Comparison of ENCODE assay signal across 24 mouse cellular contexts in genomic region chr2:136624490-136624850, GRCm38 (mm10).
"Had no signal": no experiment of that assay in that cellular context is flagged by ENCODE, and none has a peak within 500 bp of the region (broad histone marks: within the 10 kb centered on the region; RNA-seq: fewer than 3 reads in every experiment).

No protein-coding gene starts in this region.

- DNase-seq: kidney, adult 2 months; kidney, postnatal 25 days; layer of hippocampus, adult 9-11 months; liver; lung, adult 18-20 months; lung, postnatal 10 days; lung, postnatal 36 days; right cerebral cortex, adult 18-20 months; right cerebral cortex, postnatal 14 days; right cerebral cortex, postnatal 4 days; thymus, adult 2 months; thymus, postnatal 14 days had no signal

- H3K9me3 ChIP-seq: liver, embryonic 12.5 days; liver, embryonic 15.5 days; lung, embryonic 15.5 days; midbrain, embryonic 15.5 days; neural tube, embryonic 12.5 days; neural tube, embryonic 15.5 days had no signal

- H3K36me3 ChIP-seq: liver, embryonic 12.5 days; liver, embryonic 15.5 days; lung, embryonic 15.5 days; midbrain, embryonic 15.5 days; neural tube, embryonic 12.5 days; neural tube, embryonic 15.5 days had no signal

- ATAC-seq: intestine, postnatal 0 days; liver, embryonic 12.5 days; midbrain, embryonic 15.5 days had no signal

- H3K9ac ChIP-seq: liver, embryonic 12.5 days; liver, embryonic 15.5 days; lung, embryonic 15.5 days; midbrain, embryonic 15.5 days; neural tube, embryonic 12.5 days; neural tube, embryonic 15.5 days had no signal

- H3K4me2 ChIP-seq: liver, embryonic 12.5 days; liver, embryonic 15.5 days; lung, embryonic 15.5 days; midbrain, embryonic 11.5 days; midbrain, embryonic 15.5 days; neural tube, embryonic 12.5 days; neural tube, embryonic 15.5 days had no signal

- H3K27ac ChIP-seq: kidney, postnatal 0 days; layer of hippocampus, adult 2 months; liver, embryonic 12.5 days; liver, embryonic 15.5 days; lung, embryonic 15.5 days; midbrain, embryonic 15.5 days; neural tube, embryonic 12.5 days; neural tube, embryonic 15.5 days; stomach, postnatal 0 days had no signal

- H3K4me1 ChIP-seq: liver, embryonic 12.5 days; liver, embryonic 15.5 days; lung, embryonic 15.5 days; megakaryocyte, embryonic 14.5 days; midbrain, embryonic 15.5 days; neural tube, embryonic 12.5 days; neural tube, embryonic 15.5 days had no signal

- H3K27me3 ChIP-seq: liver, embryonic 12.5 days; liver, embryonic 15.5 days; lung, embryonic 15.5 days; megakaryocyte, embryonic 14.5 days; midbrain, embryonic 15.5 days; neural tube, embryonic 12.5 days; neural tube, embryonic 15.5 days had no signal

- H3K4me3 ChIP-seq: layer of hippocampus, adult 2 months; liver, embryonic 12.5 days; liver, embryonic 15.5 days; lung, embryonic 15.5 days; megakaryocyte, embryonic 14.5 days; midbrain, embryonic 15.5 days; neural tube, embryonic 12.5 days; neural tube, embryonic 15.5 days had no signal
